Mouse (Mus musculus): ENCODE data around the gene Zfp451. TPM values are rescaled to one million over a fixed set of nuclear protein-coding genes. Genes with fewer than 3 reads are reported as not detected.
"Not testable (repeated sequence)": the region's sequence is repeated elsewhere in the genome, so short reads cannot be mapped to it uniquely, and the experiment has no call there.

The Zfp451 gene
- polyA plus RNA-seq (2014; fragmentation: Nextera tagmentation; extraction: Ambion mirVana): 41.9 and 48.5 TPM in 2 replicates

- Histone ChIP-seq H3K4me3 (ENCODE audit: low read depth, low read length) (peak within 1 kb of the TSS; percentile 91), H3K36me3 (ENCODE audit: control insufficient read depth, insufficient read depth, low read length) (peaks cover 5% of the 10 kb centered on the region; the same call in 1 of the 2 replicates), H3K4me1 (replicated peaks; ENCODE audit: control insufficient read depth, insufficient read depth, low read length) (no peaks in the 10 kb centered on the region; the same call in 1 of the 2 replicates), H3K9ac (ENCODE audit: low read length) (peak within 1 kb of the TSS; percentile 99), H3K27ac (ENCODE audit: low read depth, low read length) (peak within 1 kb of the TSS; percentile 79), H3K9me3 (ENCODE audit: control insufficient read depth, low read length) (no peaks in the 10 kb centered on the region), H3K27me3 (ENCODE audit: control insufficient read depth, insufficient read depth, low read length) (no peaks in the 10 kb centered on the region), H3K4me2 (ENCODE audit: low read depth, low read length, severe bottlenecking) (peak within 1 kb of the TSS; percentile 69)
- peak; percentile 95 for ATAC-seq (replicated peaks; ENCODE audit: low FRiP score)
- WGBS: under 1% methylated on average over 73 of the region's 85 CpGs
- peak; percentile 96 for DNase-seq (ENCODE audit: low spot score)
Observed at GRCm38 (mm10) chr1:33813868-33814794, at the start of gene Zfp451. TSS of gene Zfp451 (minus strand) at chr1:33814595.

GRCm38 (mm10) chr1:33846807-33847206, 32.4 kb upstream of the Zfp451 start:
- Histone ChIP-seq H3K4me2 (ENCODE audit: low read depth, low read length, severe bottlenecking) (no peak overlapping the region), H3K4me3 (ENCODE audit: low read depth, low read length) (no peak overlapping the region), H3K4me1 (replicated peaks; ENCODE audit: control insufficient read depth, insufficient read depth, low read length) (no peaks in the 10 kb centered on the region), H3K36me3 (ENCODE audit: control insufficient read depth, insufficient read depth, low read length) (no peaks in the 10 kb centered on the region), H3K9ac (ENCODE audit: low read length) (no peak overlapping the region), H3K9me3 (ENCODE audit: control insufficient read depth, low read length) (no peaks in the 10 kb centered on the region), H3K27me3 (ENCODE audit: control insufficient read depth, insufficient read depth, low read length) (no peaks in the 10 kb centered on the region), H3K27ac (ENCODE audit: low read depth, low read length) (no peak overlapping the region)
- DNase-seq (ENCODE audit: low spot score) (no peak), ATAC-seq (replicated peaks; ENCODE audit: low FRiP score) (no peak)
- WGBS: 93% methylated on average over 2 of the region's 2 CpGs

- no peak overlapping the region for H3K4me3 ChIP-seq (ENCODE audit: low read depth, low read length)
- 75% methylated on average over 6 of the region's 6 CpGs for WGBS
- no peak overlapping the region for H3K4me2 ChIP-seq (ENCODE audit: low read depth, low read length, severe bottlenecking)
- no peaks in the 10 kb centered on the region for H3K27me3 ChIP-seq (ENCODE audit: control insufficient read depth, insufficient read depth, low read length)
- H3K9ac ChIP-seq (ENCODE audit: low read length): no peak overlapping the region
- H3K27ac ChIP-seq (ENCODE audit: low read depth, low read length): no peak overlapping the region
- H3K9me3 ChIP-seq (ENCODE audit: control insufficient read depth, low read length): no peaks in the 10 kb centered on the region
- no peaks in the 10 kb centered on the region for H3K36me3 ChIP-seq (ENCODE audit: control insufficient read depth, insufficient read depth, low read length)
- DNase-seq (ENCODE audit: low spot score) (no peak), ATAC-seq (replicated peaks; ENCODE audit: low FRiP score) (no peak)
- no peaks in the 10 kb centered on the region for H3K4me1 ChIP-seq (replicated peaks; ENCODE audit: control insufficient read depth, insufficient read depth, low read length)
Observed at GRCm38 (mm10) chr1:33843823-33844222, 29.4 kb upstream of the Zfp451 start.

GRCm38 (mm10) chr1:33838952-33839351, 24.6 kb upstream of the Zfp451 start:
- H3K9ac ChIP-seq (ENCODE audit: low read length); H3K4me1 ChIP-seq (replicated peaks; ENCODE audit: control insufficient read depth, insufficient read depth, low read length); H3K4me3 ChIP-seq (ENCODE audit: low read depth, low read length); H3K27me3 ChIP-seq (ENCODE audit: control insufficient read depth, insufficient read depth, low read length); H3K27ac ChIP-seq (ENCODE audit: low read depth, low read length); H3K9me3 ChIP-seq (ENCODE audit: control insufficient read depth, low read length); DNase-seq (ENCODE audit: low spot score); H3K36me3 ChIP-seq (ENCODE audit: control insufficient read depth, insufficient read depth, low read length); ATAC-seq (replicated peaks; ENCODE audit: low FRiP score); H3K4me2 ChIP-seq (ENCODE audit: low read depth, low read length, severe bottlenecking): not testable (repeated sequence)
- WGBS: 95% methylated on average over 14 of the region's 14 CpGs

- no peak for ATAC-seq (replicated peaks; ENCODE audit: low FRiP score)
- no peak for DNase-seq (ENCODE audit: low spot score)
- Histone ChIP-seq H3K27ac (ENCODE audit: low read depth, low read length) (no peak overlapping the region), H3K9ac (ENCODE audit: low read length) (no peak overlapping the region), H3K4me2 (ENCODE audit: low read depth, low read length, severe bottlenecking) (no peak overlapping the region), H3K4me3 (ENCODE audit: low read depth, low read length) (no peak overlapping the region), H3K27me3 (ENCODE audit: control insufficient read depth, insufficient read depth, low read length) (no peaks in the 10 kb centered on the region), H3K9me3 (ENCODE audit: control insufficient read depth, low read length) (no peaks in the 10 kb centered on the region), H3K36me3 (ENCODE audit: control insufficient read depth, insufficient read depth, low read length) (no peaks in the 10 kb centered on the region), H3K4me1 (replicated peaks; ENCODE audit: control insufficient read depth, insufficient read depth, low read length) (no peaks in the 10 kb centered on the region)
- 73% methylated on average over 4 of the region's 4 CpGs for WGBS
Observed at GRCm38 (mm10) chr1:33830586-33830985, 16.2 kb upstream of the Zfp451 start.

GRCm38 (mm10) chr1:33817931-33818330, 3.5 kb upstream of the Zfp451 start:
- ATAC-seq (replicated peaks; ENCODE audit: low FRiP score) (no peak), DNase-seq (ENCODE audit: low spot score) (no peak)
- H3K4me3 ChIP-seq (ENCODE audit: low read depth, low read length): no peak overlapping the region
- H3K36me3 ChIP-seq (ENCODE audit: control insufficient read depth, insufficient read depth, low read length): no peaks in the 10 kb centered on the region
- no peaks in the 10 kb centered on the region for H3K9me3 ChIP-seq (ENCODE audit: control insufficient read depth, low read length)
- no peak overlapping the region for H3K27ac ChIP-seq (ENCODE audit: low read depth, low read length)
- no peaks in the 10 kb centered on the region; the same call in 1 of the 2 replicates for H3K4me1 ChIP-seq (replicated peaks; ENCODE audit: control insufficient read depth, insufficient read depth, low read length)
- H3K4me2 ChIP-seq (ENCODE audit: low read depth, low read length, severe bottlenecking): no peak overlapping the region
- H3K9ac ChIP-seq (ENCODE audit: low read length): no peak overlapping the region
- WGBS: 80% methylated on average over 2 of the region's 2 CpGs
- H3K27me3 ChIP-seq (ENCODE audit: control insufficient read depth, insufficient read depth, low read length): no peaks in the 10 kb centered on the region

- ATAC-seq (replicated peaks; ENCODE audit: low FRiP score) (peak; percentile 16; the same call in 1 of the 2 replicates), DNase-seq (ENCODE audit: low spot score) (no peak)
- Histone ChIP-seq H3K4me3 (ENCODE audit: low read depth, low read length) (peak overlapping the region; percentile 91), H3K9ac (ENCODE audit: low read length) (peak overlapping the region; percentile 99), H3K9me3 (ENCODE audit: control insufficient read depth, low read length) (no peaks in the 10 kb centered on the region), H3K27me3 (ENCODE audit: control insufficient read depth, insufficient read depth, low read length) (no peaks in the 10 kb centered on the region), H3K27ac (ENCODE audit: low read depth, low read length) (peak overlapping the region; percentile 79; the same call in 1 of the 2 replicates), H3K4me1 (replicated peaks; ENCODE audit: control insufficient read depth, insufficient read depth, low read length) (no peaks in the 10 kb centered on the region; the same call in 1 of the 2 replicates), H3K4me2 (ENCODE audit: low read depth, low read length, severe bottlenecking) (peak overlapping the region; percentile 69), H3K36me3 (ENCODE audit: control insufficient read depth, insufficient read depth, low read length) (peaks cover 5% of the 10 kb centered on the region)
- 11% methylated on average over 11 of the region's 11 CpGs for WGBS
Observed at GRCm38 (mm10) chr1:33813495-33813867, 914 bp downstream of the Zfp451 start.

GRCm38 (mm10) chr1:33803323-33803722, 11.1 kb downstream of the Zfp451 start:
- H3K27ac ChIP-seq (ENCODE audit: low read depth, low read length): no peak overlapping the region
- 97% methylated on average over 2 of the region's 2 CpGs for WGBS
- no peak overlapping the region for H3K9ac ChIP-seq (ENCODE audit: low read length)
- no peak overlapping the region for H3K4me2 ChIP-seq (ENCODE audit: low read depth, low read length, severe bottlenecking)
- ATAC-seq (replicated peaks; ENCODE audit: low FRiP score) (no peak), DNase-seq (ENCODE audit: low spot score) (no peak)
- H3K4me3 ChIP-seq (ENCODE audit: low read depth, low read length): no peak overlapping the region
- peaks cover 18% of the 10 kb centered on the region for H3K36me3 ChIP-seq (ENCODE audit: control insufficient read depth, insufficient read depth, low read length)
- H3K9me3 ChIP-seq (ENCODE audit: control insufficient read depth, low read length): no peaks in the 10 kb centered on the region
- H3K4me1 ChIP-seq (replicated peaks; ENCODE audit: control insufficient read depth, insufficient read depth, low read length): no peaks in the 10 kb centered on the region
- no peaks in the 10 kb centered on the region for H3K27me3 ChIP-seq (ENCODE audit: control insufficient read depth, insufficient read depth, low read length)
